Mouse (Mus musculus): ENCODE results near the gene Myl6.

- TF ChIP-seq CTCF (IDR thresholded peaks at IDR 0.05; ENCODE audit: low read depth) (no peak), EP300 (IDR thresholded peaks at IDR 0.05; ENCODE audit: low read depth) (no peak)
Observed at GRCm38 (mm10) chr10:128451014-128451413, 42.9 kb downstream of the Myl6 start.

All from liver, embryonic 14.5 days (tissue).